Mouse (Mus musculus) layer of hippocampus, postnatal 10 days (tissue): ENCODE measurements around the gene Mgarp. TPM values are rescaled to one million over a fixed set of nuclear protein-coding genes. Genes with fewer than 3 reads are reported as not detected.
A peak's percentile ranks its signal among the peaks of the same experiment; 100 is the strongest.

Experiments
- DNase-seq, 2 experiments: peaks; one replicate each; pipeline ENCODE4 v3.0.0; 2021; ENCODE audit warnings: low spot score in 2 of 2
- total RNA-seq, 2 experiments: library from RNA; stranded (reverse); gene quantifications; 2 replicates each; pipeline ENCODE4 v1.2.3; 2021

The Mgarp gene
- total RNA-seq, 2 experiments from 2014 or later: not detected

DNA sequence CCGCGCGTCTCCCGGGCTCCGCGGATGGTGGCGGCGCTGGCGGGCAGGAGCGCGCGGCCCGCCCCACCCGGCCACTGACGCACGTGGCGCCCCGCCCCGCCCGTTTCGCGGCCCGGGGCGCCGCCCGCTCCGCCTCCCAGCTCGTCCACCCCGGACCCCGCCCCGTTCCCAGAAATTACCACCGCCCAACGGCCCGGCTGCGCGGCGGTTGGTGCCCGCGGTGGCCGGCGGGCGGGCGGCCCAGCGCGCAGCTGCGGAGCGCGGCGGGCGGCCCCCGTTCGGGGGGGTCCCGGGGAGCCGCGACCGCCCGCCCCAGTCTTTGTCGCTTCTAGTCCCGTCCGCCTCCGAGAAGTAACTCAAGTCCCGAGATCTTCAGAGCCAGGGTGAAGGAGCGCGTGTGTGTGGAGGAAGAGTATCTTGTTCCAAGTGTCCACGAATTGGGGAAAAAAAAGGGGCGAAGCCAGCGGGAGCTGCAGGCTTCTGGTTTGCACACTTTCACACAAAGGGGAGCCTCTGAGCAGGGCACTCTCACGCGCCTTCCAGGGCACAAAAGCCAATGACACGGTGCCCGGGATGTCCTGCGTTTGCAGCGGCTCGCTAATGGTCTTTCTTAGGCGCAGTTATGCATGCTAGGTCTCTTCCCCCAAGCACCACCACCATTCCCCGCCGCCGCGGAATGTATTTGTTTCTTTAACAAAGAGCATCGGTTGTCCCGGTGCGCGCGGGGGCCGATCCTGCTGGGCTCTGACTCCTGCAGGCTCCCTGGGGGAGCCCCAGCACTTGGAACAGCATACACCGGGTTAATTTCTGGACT lies 55.1 kb downstream of the Mgarp start:
- peak; percentile 74 to 83 for DNase-seq

DNA sequence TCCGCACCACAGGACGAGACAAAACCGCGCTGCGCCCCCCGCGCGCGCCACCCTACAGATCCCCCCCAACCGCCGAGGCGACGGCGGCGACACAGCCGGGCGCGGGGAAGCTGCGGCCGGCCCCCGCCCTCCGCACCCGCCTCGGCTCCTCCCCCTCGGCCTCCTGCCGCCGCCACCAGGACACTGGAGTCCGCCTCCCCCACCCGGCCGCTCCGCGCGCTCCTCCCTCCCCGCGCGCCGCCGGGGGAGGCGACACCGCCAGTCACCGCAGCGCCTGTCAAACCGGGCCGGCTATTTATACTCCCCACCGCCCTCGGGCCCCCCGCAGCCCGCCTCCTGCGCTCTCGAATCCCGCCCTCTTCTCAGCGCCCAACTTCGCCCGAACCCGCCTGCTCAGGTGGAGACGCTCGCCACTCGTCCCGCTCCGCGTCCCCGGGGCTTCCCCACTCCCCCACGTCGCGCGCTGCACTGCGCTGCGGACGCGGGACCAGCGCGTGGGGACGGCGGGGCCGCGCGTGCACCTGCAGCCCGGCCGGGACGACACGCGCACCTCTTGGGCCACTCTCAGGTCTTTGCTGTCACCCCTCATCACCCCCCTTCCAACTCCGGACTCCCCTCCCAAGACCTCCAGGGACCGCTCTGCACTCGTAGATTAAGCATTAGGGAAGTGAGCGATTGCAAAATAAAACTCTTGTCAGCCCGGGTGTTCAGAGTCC lies 55.8 kb downstream of the Mgarp start, which contains the start of gene Elf2:
TSS of gene Elf2 (minus strand) at position 112 of the 716 bp plus-strand sequence.
- peak; percentile 72 to 83 for DNase-seq

DNA sequence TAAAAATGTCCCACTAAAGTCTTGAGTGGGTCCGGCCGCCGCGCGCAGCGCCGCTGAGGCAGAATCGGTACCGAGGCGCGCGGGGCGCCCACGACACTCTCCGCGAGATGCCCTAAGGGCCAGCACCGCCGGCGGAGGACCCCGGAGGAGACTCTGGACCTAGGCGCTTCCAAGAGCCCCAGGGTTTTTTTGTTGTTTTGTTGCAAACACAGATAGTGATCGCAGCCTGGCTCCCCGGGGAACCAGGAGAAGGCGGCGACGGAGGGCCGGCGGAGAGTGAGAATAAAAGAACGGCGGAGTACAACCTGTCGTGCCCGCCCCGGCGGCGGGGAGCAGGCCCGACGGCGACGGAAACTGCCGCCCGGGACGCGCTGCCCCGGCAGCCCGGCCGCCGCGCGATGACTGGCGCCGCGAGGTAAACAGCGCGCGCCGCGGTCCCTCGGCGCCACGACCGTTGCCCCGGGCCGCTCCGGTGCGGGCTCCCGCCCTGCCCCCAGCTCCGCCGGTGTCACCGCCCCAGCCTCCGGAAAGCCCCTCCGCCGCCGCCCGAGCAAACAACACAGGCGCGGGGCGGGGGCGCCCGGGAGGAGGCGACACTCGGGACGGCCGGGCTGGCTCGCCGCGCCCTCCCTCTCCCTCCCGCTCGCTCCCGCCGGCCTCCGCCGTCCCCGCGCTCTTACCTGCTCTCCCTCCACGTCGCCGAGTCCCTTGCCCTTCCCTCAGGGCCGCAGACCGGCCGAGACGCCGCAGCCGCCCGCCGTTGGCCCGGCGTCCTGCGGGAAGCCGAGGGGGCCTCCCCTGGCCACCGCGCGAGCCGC lies 56.6 kb downstream of the Mgarp start:
- peak; percentile 32 to 72 for DNase-seq

DNA sequence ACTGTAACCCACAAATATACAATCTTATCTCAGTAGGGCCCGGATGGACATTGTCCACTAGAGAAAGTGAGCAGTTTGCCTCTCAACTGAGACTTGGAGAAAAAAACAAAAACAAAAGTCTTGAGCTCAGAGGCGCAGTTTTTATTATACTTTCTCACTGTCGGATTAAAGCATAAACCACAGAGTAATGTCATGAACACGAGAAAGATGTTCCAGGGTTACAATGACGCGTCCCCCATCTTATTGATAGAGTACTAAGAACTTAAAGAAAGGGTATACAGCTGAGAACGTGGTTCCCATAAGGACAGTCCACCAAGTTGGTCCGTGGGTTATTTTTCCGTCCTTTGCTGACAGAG lies 57.2 kb downstream of the Mgarp start:
- no peak for DNase-seq

Other genes starting within 250 kb of the Mgarp start
- 10 to 100 TPM; 52.4 to 53.9 TPM for gene Noct, start 172.3 kb downstream of the Mgarp start, total RNA-seq
- 10 to 100 TPM; 37.4 to 40.1 TPM for gene Elf2, start 56.1 kb downstream of the Mgarp start, total RNA-seq
- 100 to 1,000 TPM; 313 to 318 TPM for gene Ndufc1, start 12.2 kb upstream of the Mgarp start, total RNA-seq
- gene Naa15, start 18.4 kb upstream of the Mgarp start, total RNA-seq: 10 to 100 TPM; 47.1 to 49.9 TPM
- gene Rab33b, start 87.2 kb upstream of the Mgarp start, total RNA-seq: 10 to 100 TPM; 26.3 to 30.0 TPM
- gene Setd7, start 164.1 kb upstream of the Mgarp start, total RNA-seq: 10 to 100 TPM; 56.2 to 62.3 TPM